Mouse (Mus musculus): Measurements from ENCODE around the gene AL731706.1. TPM values are rescaled to one million over a fixed set of nuclear protein-coding genes. Genes with fewer than 3 reads are reported as not detected.

The AL731706.1 gene
- total RNA-seq, 1 experiment from 2014 or later: 19.4 TPM

DNA sequence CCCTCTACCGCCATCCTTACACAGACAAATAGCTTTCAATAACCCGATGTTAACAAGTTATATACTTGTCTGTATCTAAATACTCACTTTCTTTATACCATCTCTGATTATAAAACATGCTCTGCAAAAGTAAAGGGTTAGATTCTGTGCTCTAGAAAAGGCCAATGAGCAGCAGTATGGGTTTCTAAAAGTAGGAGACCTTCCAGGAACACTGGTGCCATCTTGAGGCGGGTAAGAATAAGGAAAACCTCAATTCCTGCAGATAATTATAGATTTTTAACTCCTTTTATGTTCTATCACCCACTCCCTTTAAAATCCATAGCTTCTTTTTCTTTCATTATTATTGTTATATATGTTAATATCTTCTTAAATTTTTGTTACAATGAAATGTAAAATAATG is 55.3 kb downstream of the AL731706.1 start:
- DNase-seq: no peak

DNA sequence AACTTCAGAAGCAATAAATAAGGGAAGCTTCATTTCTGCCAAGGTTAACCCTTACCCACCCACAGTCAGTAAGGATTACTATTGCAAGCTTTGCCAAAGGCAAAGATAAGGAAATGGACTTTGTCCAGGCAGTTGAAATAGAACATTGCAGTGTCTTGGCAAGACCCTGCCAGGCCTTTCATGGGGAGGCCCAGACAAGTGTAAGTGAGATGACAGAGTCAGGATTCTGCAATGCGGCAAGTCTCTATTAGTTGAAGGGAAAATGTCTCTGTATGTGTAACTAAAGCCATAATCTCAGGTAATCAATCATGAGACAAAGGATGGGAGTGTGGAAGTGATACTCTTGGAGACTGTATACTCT is 56.5 kb downstream of the AL731706.1 start:
- DNase-seq: no peak

DNA sequence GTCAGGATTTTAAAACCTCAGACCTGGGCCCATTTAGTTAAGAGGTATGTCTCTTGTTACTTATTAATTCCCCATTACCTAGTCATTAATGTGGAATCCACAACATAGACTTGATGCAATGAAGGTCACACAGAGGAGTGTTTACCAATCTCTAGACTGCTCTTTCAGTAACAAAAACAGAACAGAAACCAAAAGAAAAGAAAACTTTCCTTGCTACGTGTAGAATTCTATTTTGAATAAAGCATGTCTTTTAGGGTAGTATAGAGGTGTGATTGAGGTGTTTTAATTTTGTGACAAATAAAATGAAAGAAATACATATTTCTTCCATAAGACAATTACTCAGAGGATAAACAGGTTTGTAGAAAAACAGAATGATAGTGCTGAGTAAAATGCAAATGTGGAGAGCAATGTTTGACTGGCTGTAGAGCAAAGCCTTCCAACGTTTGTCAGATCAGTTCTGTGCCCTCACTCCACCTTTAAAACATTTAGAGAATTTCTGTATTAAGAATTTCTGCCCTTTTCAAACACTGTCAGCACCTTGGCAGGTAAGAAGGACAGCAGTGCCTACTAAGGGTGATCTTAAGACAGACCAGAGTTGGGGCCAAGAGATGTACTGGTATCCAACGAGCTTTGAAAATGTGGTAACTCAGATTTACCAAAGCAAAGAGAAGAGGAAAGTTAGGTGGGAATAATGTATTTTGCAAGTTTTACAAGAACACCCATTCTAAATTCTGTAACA is 57.0 kb downstream of the AL731706.1 start:
- no peak for DNase-seq

DNA sequence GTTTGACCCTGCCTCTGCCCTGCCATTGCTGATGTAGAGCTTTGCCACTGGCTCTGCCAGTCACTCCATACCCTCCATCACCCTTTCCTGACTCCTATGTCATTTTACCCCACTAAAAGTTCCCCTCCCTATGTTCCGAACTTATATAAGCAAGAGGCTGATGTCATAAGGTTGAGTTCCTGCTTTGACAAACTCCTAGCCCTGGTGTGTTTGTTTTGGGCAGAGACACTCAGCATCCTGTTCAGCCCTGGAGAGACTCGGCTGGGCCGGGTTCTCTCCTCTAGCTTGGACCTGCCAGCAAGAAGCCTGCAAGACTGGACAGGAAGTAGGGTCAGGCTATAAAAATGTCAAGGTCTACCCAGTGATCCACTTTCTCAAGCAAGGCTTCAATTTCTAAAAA is 58.3 kb downstream of the AL731706.1 start:
- no peak for DNase-seq

Other genes with a start within 250 kb of the AL731706.1 start
- gene Snap25, start 177.9 kb downstream of the AL731706.1 start, total RNA-seq (2021): 26.9 and 35.6 TPM in 2 replicates
- gene AL731706.2, start 5.7 kb downstream of the AL731706.1 start, total RNA-seq (2021): 14.1 and 20.4 TPM in 2 replicates
- 7.7 and 8.5 TPM in 2 replicates for gene Slx4ip, start 171 bp downstream of the AL731706.1 start, total RNA-seq (2021)
- 18.8 TPM in 2 replicates for gene Mkks, start within 50 bp of the AL731706.1 start, total RNA-seq (2021)
- gene Jag1, start 225.3 kb upstream of the AL731706.1 start, total RNA-seq (2021): 12.1 and 14.9 TPM in 2 replicates